Mouse (Mus musculus) olfactory bulb, adult 2 months (tissue): ENCODE results near the gene Sdk2. TPM values are rescaled to one million over a fixed set of nuclear protein-coding genes. Genes with fewer than 3 reads are reported as not detected.

ENCODE experiments used
- H3K27ac ChIP-seq: fragments of 200-500 bp; 2 replicates; pipeline ENCODE4 v1.5.1; 2012; ENCODE audit warnings: low read depth, low read length; ENCODE audit not compliant: insufficient read depth
- H3K4me1 ChIP-seq: fragments of 200-500 bp; 2 replicates; pipeline ENCODE4 v1.6.1; 2012; ENCODE audit warnings: low read length; ENCODE audit not compliant: control insufficient read depth, insufficient read depth
- H3K4me3 ChIP-seq: fragments of 200-500 bp; 2 replicates; pipeline ENCODE4 v1.5.1; 2012; ENCODE audit warnings: mild to moderate bottlenecking, low read depth, low read length, moderate library complexity; ENCODE audit not compliant: insufficient read depth
- CTCF ChIP-seq: fragments of 200-500 bp; IDR thresholded peaks from 2 replicates; pipeline ENCODE4 v1.5.1; 2012; ENCODE audit warnings: low read depth, mild to moderate bottlenecking, low read length, moderate library complexity; ENCODE audit not compliant: insufficient read depth
- POLR2A ChIP-seq: fragments of 200-500 bp; IDR thresholded peaks from 2 replicates; pipeline ENCODE4 v1.6.1; 2012; ENCODE audit warnings: mild to moderate bottlenecking, low read depth, low read length, moderate library complexity; ENCODE audit not compliant: insufficient read depth
- WGBS: fragments of 180-500 bp; shearing (Covaris S2); methylation state at CpG from one replicate; pipeline ENCODE4 v1.1.7; 2018; 5-methylcytosine and 5-hydroxymethylcytosine counted together
- polyA plus RNA-seq: library from polyadenylated mRNA; stranded (reverse); fragments of >200 nt; gene quantifications from 2 replicates; pipeline ENCODE4 v1.2.4, GENCODE M21; 2012; ENCODE audit warnings: low replicate concordance; ENCODE audit not compliant: missing spikeins, insufficient read depth, insufficient read length

Sdk2 gene
- polyA plus RNA-seq, 1 experiment, result not detected

DNA sequence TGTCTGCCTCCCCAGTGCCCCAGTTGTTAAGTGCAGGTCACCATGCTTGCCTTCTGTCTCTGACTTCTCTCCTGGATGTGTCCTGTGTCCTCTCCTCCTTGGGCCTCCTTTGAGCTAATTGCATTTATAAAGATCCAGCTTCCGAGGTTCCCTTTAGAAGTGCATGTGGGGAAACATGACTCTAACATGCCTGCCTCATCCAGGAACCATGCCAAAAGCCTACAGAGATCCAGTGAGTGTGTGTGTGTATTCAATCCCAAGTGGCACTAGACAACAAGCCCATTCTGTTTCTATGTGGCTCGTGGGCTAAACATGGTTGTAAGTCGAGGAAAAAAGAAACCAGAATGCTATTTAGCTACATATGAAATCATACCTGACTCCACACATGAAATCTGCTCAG lies 298.5 kb downstream of the Sdk2 start:
- 70% methylated on average over 3 of the region's 3 CpGs for WGBS
- Histone ChIP-seq H3K27ac (no peak overlapping the region), H3K4me1 (peaks cover 12% of the 10 kb centered on the region), H3K4me3 (no peak overlapping the region)
- TF ChIP-seq CTCF, result no peak

DNA sequence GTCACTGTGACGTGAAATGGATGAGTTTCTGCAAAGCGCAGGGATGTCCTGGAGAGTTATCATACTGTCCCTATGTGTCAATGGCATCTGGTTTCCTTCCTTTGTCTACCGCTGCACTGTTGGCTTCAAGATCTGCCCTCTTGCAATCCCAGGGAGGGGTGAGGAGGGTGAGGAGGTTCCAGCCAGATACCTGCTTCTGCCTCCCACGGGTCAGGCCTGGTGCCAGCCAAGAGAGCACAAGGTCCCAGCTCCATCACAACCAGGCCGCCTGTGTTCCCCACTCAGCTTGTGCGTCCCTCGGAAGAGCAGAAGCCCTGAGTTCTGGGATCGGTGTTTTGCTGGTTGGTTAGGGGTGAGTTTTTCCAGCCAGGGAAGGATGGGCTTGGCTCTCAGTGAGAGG lies 299.6 kb downstream of the Sdk2 start:
- Histone ChIP-seq H3K27ac (no peak overlapping the region), H3K4me1 (peaks cover 12% of the 10 kb centered on the region), H3K4me3 (no peak overlapping the region)
- TF ChIP-seq CTCF (no peak), POLR2A (no peak)
- 58% methylated on average over 8 of the region's 8 CpGs for WGBS

DNA sequence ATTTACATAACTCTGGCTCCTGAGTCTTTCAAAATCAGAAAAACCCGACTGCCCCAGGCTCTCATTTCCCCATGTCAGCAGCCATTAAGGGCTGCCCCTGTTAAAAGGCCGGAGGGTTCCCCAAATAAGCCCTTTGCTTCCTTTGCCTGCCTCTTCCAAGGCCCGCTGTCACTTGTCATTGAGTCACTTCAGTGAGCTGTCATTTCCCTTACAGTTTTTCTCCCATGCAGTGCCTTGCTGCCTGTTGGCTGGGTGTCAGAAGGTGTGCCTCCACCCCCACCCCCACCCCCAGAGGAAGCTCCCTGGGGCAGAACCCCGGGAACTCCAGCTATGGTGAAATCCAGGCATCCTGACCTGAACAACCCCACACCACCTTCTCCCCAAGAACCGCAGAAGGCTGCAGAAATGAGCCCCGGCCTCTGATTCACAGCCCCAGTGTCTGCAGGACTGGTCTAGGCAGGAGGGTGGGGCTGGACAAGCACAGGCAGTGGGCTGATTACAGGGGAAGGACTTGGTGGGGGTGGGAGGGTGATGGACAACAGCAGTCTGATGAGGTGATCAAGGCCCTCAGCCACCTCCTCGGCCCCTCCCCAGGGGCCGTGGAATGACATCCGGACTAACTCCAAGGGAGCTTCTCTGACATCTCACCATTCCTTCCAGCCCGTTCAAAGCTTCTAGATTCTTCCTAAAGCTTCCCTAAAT lies 300.4 kb downstream of the Sdk2 start:
- 68% methylated on average over 10 of the region's 10 CpGs for WGBS
- TF ChIP-seq CTCF (no peak), POLR2A (no peak)
- no peak overlapping the region for H3K27ac ChIP-seq
- peaks cover 12% of the 10 kb centered on the region for H3K4me1 ChIP-seq
- no peak overlapping the region for H3K4me3 ChIP-seq

DNA sequence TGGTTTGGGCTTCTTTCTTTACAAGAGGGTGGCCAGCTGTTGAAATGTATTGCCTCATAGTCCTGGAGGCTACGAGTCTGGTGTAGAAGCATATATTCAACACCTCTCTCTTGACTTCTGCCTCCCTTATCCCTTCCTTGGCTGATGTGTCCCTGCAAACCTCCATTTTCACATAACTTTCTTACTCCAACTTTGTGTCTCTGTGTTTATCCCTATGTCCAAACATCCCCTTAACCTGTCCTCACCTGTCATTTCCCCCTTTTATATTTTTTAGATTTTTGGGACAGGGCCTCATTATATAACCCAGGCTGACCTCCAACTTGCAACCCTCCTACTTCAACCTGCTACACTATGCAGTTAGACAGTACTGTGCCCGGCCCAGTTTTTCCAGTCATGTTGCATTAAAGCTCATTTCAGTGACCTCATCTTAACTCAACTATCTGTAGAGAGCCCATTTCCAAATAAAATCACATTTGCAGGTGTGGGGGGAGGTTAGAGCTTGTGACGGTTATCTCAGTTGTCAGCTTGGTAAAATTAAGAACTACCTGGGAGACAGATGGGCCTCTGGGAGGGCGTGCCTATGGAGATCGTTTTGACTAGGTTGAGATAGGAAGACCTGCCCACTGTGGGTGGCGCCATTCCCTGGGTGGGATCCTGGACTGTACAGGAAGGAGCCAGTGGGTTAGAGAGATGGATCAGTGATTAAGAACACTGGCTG lies 302.6 kb downstream of the Sdk2 start:
- TF ChIP-seq POLR2A, result no peak
- no peak for TF ChIP-seq CTCF
- no peak overlapping the region for H3K27ac ChIP-seq
- no peak overlapping the region for H3K4me3 ChIP-seq
- H3K4me1 ChIP-seq, result peaks cover 12% of the 10 kb centered on the region
- WGBS, result 96% methylated on average over 6 of the region's 6 CpGs

DNA sequence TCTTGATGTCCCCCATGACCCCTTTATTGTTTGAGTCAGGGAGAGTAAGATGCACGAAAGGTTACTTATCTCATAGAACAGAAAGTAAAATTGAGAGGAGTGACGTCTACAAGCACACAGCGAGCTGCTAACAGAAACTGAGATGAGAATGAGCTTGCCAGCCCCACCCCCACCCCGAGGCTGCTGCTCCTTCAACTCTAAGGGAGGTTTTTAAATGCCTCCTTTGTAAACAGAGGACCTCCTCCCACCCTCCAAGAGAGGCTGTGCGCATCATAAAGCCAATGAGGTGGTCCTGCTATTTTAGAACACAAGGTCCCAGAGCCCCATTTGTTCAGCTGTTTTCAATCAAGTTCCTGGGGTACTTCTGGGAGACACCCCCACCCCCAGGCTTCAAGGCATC lies 303.4 kb downstream of the Sdk2 start:
- H3K4me3 ChIP-seq, result no peak overlapping the region
- H3K4me1 ChIP-seq, result peaks cover 12% of the 10 kb centered on the region
- H3K27ac ChIP-seq, result no peak overlapping the region
- TF ChIP-seq POLR2A, result no peak
- no peak for TF ChIP-seq CTCF
- 35% methylated on average over 5 of the region's 5 CpGs for WGBS

DNA sequence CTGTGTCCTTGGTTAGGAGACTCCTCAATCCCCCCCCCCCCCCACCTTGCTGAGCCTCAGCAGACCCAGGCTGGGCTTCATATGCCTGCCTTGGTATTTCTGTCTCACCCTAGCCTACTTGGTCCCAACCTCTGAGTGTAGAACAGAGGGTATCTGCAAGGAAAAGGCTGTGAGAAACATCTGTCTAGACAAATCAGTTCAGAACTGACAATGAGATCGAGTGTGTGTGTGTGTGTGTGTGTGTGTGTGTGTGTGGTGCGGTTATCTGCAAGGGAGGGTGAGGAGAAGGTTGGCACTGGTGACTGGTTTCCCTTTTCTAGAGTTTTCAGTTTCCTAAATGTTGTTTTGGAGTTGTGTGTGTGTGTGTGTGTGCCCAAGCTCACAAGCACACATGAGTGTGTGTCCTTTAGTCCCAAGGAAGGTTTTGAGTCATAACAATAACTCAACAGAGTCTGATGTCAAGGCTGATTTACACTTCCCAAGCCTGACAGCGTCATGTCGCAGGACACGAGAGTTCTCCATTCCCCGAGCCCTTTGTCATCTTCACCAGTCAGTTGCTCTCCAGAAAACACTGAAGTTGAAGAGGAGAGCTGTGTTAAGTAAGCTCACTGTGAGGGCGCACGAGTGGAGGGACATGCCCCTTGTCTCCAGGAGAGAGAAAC lies 304.6 kb downstream of the Sdk2 start:
- no peak overlapping the region for H3K4me3 ChIP-seq
- WGBS, result 86% methylated on average over 8 of the region's 8 CpGs
- TF ChIP-seq POLR2A (no peak), CTCF (no peak)
- no peak overlapping the region for H3K27ac ChIP-seq
- H3K4me1 ChIP-seq, result peaks cover 6% of the 10 kb centered on the region

DNA sequence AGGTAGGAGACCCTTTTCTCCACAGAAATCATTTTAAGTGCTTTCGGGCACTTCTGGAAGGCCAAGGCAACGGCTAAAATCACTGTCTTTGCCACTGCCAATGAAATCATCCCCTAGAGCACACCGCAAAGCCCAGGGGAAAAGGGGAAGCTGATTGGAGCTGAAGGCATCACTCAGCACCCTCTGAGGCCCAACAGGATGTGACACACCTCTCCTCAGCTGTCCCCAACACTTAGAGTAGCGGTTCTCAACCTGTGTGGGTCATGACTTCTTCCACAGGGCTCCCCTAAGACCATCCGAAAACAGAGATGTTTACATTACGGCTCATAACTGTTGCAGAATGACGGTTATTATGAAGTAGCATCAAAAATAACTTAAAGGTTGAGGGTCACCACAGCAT lies 305.2 kb downstream of the Sdk2 start:
- Histone ChIP-seq H3K4me3 (no peak overlapping the region), H3K27ac (no peak overlapping the region), H3K4me1 (peaks cover 5% of the 10 kb centered on the region)
- TF ChIP-seq CTCF (no peak), POLR2A (no peak)
- 95% methylated on average over 7 of the region's 7 CpGs for WGBS

DNA sequence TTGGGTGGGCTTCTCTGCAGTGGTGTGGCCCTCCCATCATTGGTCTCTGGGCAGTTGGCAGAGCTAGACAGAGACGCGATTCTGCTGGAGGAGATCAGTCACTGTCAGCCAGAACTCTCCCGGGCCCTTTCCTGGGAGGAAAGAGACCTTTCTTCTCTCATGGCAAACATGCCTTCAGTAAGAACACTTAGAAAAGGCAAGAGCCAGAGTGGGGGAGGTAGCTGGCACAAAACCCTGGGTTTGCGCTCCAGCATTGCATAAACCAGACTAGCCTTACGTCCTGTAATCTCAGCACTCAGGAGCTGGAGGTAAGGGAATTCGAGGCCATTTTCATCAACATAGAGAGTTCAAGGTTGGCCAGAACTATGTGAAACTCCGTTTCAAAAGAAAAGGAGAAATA lies 306.4 kb downstream of the Sdk2 start:
- Histone ChIP-seq H3K4me3 (no peak overlapping the region), H3K4me1 (no peaks in the 10 kb centered on the region; the same call in 1 of the 2 replicates), H3K27ac (no peak overlapping the region)
- TF ChIP-seq CTCF, result no peak
- no peak for TF ChIP-seq POLR2A
- 72% methylated on average over 7 of the region's 7 CpGs for WGBS

DNA sequence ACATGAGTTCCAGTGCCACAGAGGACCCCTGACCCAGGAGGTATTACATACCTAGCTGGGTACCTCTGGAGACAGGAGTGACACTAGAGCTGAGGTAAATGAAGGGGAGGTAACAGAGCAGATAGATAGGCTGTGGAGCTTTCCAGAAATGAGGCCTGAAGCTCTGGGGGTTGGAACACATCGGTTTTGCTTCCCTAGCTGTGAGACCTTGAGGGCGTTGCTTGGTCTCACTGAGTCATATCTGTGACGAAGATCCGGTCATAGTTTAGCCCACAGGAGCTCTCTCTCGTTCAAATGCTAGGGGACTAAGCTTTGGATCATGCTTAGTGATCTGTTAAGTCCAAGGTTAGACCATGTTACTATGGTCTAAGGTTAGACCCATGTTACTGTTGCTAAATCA lies 308.0 kb downstream of the Sdk2 start:
- Histone ChIP-seq H3K4me1 (no peaks in the 10 kb centered on the region; the same call in 1 of the 2 replicates), H3K4me3 (no peak overlapping the region), H3K27ac (no peak overlapping the region)
- WGBS, result 89% methylated on average over 5 of the region's 5 CpGs
- TF ChIP-seq CTCF (no peak), POLR2A (no peak)
